Mouse (Mus musculus) brain, adult 2 months (tissue): ENCODE measurements around the gene Atp2a3.
A peak's percentile ranks its signal among the peaks of the same experiment; 100 is the strongest.

Experiments
- DNase-seq: peaks from one replicate; pipeline ENCODE4 v3.0.0; 2011; ENCODE audit warnings: low read depth, low spot score

The Atp2a3 gene

DNA sequence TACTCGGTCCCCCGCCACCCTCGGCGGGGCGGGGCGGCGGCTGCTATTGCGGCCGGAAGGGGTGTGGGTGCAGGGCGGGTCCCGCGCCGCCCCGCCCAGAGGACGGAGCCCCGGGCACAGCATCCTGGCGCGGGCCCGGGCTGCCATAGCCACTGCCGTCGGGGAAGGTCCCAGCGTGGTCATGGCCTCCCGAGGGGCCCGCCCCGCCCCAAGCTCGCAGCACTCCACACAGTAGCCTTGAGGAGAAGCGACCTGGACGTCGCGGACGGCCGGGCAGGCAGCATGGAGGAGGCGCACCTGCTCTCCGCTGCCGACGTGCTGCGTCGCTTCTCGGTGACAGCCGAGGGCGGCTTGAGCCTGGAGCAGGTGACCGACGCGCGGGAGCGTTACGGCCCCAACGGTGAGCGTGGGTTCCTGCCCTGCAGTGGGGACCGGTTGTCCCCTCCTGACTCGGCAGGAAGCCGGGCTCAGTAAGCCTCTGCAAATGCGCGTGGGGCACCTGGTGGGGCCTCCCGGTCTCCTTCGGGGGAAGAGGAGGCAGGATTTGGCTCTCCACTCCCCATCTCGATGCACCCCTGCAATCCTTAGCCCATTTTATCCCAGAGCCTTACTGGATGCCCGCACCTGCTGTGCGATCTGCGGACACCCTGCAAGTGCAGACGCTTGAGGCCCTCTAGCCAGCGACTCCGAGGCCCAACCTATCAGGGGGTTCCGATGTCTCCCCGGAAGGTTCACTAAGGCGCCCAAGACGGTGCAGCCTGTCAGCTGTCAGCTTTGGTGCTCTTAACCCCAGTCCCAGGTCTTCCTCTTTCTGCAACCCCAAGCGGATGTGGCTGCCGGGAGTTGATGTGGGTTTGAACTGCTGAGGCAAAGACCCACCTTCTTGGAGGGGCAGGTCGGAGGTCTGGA lies at the start of gene Atp2a3:
Atp2a3 (plus strand) TSS at position 98 of the 909 bp plus-strand sequence.
- DNase-seq = no peak

GRCm38 (mm10) chr11:72917299-72917996 lies 43.5 kb upstream of the Atp2a3 start:
- no peak for DNase-seq

DNA sequence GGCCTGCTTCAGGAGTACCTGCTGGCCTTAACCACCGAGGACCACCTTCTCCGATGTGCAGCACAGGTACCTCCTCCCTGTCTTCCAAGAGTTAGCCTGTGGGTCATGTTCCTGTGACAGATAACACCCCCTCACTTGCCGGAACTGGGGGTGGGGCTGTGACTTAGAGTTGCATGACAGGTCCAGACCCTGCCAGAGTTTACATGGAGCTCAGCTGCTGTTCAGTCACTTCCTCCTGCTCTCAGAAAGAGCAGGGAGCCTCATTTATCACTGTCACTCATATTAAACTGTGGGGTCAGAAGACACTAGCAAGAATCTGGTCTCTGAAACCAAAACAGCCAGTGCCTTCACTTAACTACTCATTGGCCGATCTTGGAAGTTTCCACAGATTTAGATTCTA lies 37.9 kb upstream of the Atp2a3 start:
- no peak for DNase-seq

- DNase-seq = no peak
Measured at GRCm38 (mm10) chr11:72924458-72924857, 36.5 kb upstream of the Atp2a3 start.

- peak; percentile 68 for DNase-seq
Measured at GRCm38 (mm10) chr11:72925067-72925466, 35.9 kb upstream of the Atp2a3 start.

GRCm38 (mm10) chr11:72926226-72926890 lies 34.6 kb upstream of the Atp2a3 start:
- DNase-seq = peak; percentile 41

DNA sequence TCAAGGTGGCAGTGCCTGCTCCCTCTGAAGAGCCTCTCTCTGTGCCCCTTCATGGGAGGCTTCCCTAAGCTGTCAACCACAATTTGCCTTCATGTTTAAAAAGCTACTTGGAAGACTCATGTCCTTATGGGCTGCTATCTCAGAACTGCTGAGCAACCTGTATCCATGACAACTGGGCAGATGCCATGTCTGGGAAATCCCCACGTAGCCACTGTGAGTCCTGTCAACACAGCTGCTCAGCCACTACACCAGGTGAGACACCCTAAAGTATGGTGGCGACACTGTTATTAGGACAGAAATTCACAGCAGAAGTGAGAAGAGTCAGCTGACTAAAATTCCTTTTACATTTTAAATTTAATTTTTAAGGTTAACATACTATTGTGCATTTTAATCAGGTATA lies 32.5 kb upstream of the Atp2a3 start:
- DNase-seq = peak; percentile 64

DNA sequence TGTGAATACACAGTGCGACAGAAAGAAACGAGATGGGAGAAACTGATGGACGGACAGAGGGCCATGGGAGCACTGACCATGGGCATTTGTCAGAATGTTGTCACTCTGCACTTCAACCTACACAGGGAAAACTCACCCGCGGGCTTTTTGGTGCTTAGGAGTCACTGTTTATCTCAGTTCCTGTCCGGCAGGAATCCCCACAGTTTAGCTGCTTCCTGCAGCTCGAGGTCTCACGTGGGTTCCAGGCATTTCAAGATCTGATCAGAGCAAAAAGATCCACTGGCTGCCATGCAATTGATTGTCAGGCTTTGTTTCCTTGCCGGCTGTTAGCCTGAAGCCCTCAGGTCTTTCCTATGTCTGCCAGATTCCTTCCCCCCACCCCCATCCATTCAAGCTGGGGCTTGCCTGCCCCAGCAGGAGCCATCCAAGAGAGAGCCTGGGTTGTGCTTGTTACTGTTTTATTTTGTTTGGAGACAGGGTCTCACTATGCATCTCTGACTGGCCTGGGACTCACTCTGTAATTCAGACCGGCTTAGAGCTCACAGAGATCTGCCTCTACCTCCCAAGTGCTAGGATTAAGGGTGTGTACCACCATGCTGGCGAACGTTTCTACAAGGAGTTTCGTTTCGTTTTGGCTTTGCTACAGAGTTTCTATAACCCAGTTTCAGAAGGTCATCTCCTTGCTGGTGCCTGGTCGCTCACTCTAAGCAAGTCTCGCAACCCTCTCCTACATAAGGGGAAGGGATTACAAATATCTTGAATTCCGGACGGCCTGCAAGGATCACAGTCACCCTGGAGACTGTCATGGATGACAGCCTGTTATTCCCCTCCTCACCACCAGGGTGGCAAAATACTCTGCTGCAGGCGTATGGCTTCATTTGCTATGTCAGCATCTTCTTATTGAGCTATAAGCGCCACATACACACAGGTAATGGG lies 20.5 kb upstream of the Atp2a3 start:
- peak; percentile 29 for DNase-seq

DNA sequence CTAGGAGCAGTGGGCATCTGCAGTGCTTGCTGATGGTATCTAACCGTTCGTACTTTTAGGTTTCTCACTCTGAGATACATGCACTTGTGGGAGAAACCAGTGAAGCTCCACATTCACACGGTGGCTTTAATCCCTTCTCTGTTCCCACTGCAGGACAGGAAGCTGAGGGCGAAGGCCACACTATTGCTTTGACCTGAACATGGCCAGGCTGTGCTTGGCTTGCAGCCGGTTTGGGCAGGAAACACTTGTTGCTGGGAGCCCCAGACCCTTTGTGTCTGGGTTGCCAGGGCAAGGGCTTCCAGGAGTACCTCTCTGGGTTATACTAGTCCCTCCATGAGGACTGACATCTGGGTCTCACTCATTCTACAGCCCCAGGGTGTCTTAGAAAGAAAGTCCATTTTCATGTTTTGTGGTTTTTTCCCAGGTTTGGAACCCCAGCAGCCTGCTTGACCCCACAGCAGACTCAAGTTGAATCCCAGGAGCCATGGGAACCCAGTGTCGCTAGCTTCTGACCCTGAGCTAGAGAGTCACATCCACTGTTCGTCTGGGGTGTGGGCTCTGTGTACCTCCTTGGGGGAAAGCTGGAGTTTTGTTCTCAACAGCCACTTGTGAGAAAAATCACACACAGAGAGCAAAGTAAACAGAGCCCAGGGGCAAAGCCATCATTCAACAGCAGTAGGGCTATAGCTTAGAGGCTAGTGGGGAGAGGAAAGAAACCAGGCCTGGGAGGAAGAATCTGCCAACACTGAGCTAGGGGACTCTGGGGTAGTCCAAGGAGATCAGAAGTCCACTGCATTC lies 15.8 kb upstream of the Atp2a3 start:
- DNase-seq = no peak

GRCm38 (mm10) chr11:72945875-72946559 lies 15.0 kb upstream of the Atp2a3 start:
- DNase-seq = no peak

- no peak for DNase-seq
Measured at GRCm38 (mm10) chr11:72946560-72947119, 14.3 kb upstream of the Atp2a3 start.

DNA sequence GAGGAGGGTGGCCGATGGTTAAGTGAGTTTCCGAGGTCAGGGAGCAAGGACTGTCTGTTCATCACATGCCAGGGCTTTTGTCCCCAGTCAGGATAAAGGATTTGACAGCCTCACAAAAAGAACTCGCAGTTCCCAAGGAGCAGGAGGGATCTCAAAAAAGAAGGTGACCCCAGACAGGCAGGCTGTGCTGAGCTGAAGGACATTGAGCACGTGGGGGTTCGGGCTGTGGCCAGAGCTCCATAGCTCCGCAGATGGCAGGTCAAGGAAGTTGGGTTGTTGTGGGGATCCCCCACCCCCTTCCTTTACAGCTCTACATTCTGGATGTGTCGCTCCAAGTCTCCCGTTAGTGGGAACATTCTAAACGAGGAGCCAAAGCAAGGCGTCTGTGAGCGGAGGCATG lies 13.1 kb upstream of the Atp2a3 start:
- no peak for DNase-seq

GRCm38 (mm10) chr11:72948254-72948653 lies 12.7 kb upstream of the Atp2a3 start:
- DNase-seq = no peak

DNA sequence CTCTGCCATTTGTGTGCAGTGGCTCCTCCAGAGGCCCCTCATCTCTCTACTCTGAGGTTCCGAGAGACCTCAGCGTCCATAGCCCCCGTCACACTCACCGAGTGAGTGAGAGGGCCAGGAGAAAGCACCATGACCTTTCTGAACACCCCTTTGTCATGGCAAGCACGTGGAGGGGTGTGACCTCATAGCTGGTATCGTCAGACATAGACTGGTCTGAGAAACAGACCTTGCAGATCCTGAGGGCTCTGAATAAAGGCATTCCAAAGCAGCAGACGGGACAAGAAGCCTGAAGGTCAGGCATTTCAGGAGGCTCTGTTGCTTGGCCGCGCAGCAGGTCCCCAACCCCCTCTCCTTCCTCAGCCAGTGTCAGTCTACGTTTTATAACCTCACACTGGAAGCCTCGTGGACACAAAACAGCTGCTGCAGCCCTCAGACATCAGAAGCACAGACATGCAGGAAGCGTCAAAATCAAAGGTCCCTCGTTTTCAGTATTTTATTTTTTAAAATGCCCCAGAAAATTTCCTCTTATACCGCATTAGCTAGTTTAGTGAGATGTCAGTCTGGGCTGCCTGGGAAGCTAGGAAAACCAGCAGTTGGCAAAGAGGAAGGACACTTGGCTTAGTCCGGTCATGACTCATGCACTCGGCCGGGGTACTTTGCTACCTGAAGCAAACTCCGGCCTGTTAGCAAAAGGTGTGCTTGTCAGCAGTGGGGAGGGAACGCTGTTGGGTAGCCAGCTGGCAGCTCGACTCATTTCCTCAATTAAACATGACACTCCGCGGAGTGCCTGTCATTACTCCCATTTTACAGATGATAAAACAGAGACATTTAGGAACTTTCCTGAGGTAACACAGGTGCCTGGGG lies 9.6 kb upstream of the Atp2a3 start:
- DNase-seq = peak; percentile 47

GRCm38 (mm10) chr11:72952226-72952625 lies 8.7 kb upstream of the Atp2a3 start:
- no peak for DNase-seq

DNA sequence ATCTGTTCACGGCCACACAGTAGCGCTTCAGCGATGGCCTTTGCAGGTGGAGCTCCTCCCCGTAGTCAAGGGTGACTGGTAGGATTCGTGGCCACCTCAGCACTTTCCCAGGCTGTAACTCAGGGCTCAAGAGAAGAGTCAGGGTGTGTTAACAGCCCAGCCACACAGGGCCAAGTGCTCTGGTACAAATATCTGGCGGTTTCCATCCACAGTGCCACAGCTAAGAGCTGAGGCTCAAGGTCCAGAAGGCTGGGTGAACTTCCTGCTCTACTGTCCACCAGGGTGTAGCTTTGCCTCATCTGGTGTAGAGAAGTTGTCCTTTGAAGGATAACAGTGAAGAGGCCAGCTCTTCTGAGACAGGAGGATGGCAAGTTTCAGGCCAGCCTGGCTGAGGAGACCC lies 8.3 kb upstream of the Atp2a3 start:
- DNase-seq = no peak

- no peak for DNase-seq
Measured at GRCm38 (mm10) chr11:72953116-72953439, 7.9 kb upstream of the Atp2a3 start.

DNA sequence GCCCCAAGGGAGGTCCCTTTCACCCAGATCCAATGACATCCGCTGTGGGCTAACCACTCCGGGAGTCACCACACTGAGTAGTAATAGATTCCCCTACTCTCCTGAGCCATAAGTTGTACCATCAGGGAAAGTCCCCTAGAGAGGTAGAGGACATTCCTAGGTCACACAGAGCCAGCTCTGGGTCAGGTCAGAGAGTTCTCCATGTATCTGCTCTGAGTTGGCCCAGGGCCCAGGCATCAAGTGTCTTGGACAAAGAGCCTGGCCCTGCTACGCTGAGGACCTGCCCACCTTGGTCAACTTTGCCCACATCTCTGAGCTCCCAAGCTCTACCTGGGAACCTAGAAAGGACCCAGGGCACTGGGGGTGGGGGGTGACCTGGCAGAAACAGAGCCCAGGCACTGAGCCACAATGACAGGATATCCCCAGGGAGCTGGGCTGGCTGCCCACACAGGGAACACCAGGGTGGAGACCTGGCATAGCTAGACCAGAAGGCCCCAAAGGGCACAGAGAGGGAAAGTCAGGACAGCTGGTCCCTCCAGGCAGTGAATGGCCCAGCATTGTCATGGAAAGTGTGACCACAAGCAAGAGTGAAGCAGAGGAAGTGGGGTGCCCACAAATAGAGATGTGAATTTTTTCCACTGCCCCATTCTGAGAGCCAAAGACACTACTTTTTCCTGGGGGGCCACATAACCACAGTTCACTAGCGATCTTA lies 7.4 kb upstream of the Atp2a3 start:
- DNase-seq = peak; percentile 15
